Mouse (Mus musculus): Measurements from ENCODE around the gene Fam193a.

GRCm38 (mm10) chr5:34325286-34325685, 44.4 kb upstream of the Fam193a start:
- TF ChIP-seq CTCF (IDR thresholded peaks at IDR 0.05; ENCODE audit: low read depth, low read length) (no peak), GATA1 (IDR thresholded peaks at IDR 0.05; ENCODE audit: borderline replicate concordance, low read length) (no peak), TAL1 (conservative IDR thresholded peaks at IDR 0.05; ENCODE audit: low read depth, low read length) (no peak), POLR2AphosphoS5 (IDR thresholded peaks at IDR 0.05; ENCODE audit: insufficient replicate concordance, low read depth, low read length) (no peak), GATA2 (IDR thresholded peaks at IDR 0.05; ENCODE audit: borderline replicate concordance, low read depth, low read length) (no peak)

Data from G1E (cell line).